Mouse (Mus musculus) liver, adult 2 months (tissue): ENCODE measurements around the gene Ppp6r3.

ENCODE experiments used
- CTCF ChIP-seq: fragments of 200-500 bp; IDR thresholded peaks from 2 replicates; pipeline ENCODE4 v1.5.1; 2011; ENCODE audit warnings: low read depth, low read length, control low read depth
- POLR2A ChIP-seq: fragments of 200-500 bp; IDR thresholded peaks from 2 replicates; pipeline ENCODE4 v1.6.1; 2011; ENCODE audit warnings: low read length, control low read depth; ENCODE audit not compliant: insufficient read depth; ENCODE audit errors: extremely low read depth

- TF ChIP-seq POLR2A: no peak
- TF ChIP-seq CTCF: no peak
Measured at GRCm38 (mm10) chr19:3419251-3419650, 156.3 kb downstream of the Ppp6r3 start.
